Mouse (Mus musculus) erythroblast, embryonic 14.5 days (primary cell): ENCODE results near the gene Thumpd3.

Source experiments
- GATA1 ChIP-seq: IDR thresholded peaks from 2 replicates; pipeline ENCODE4 v1.6.1; 2012; ENCODE audit warnings: low read length, inconsistent platforms, mixed read lengths
- TAL1 ChIP-seq: IDR thresholded peaks from 3 replicates; pipeline ENCODE4 v1.6.1; 2012; ENCODE audit warnings: low read length, inconsistent platforms, mixed read lengths

GRCm38 (mm10) chr6:113011886-113012285 lies 34.1 kb upstream of the Thumpd3 start:
- TF ChIP-seq GATA1 (no peak), TAL1 (no peak)
